Mouse (Mus musculus): ENCODE measurements at regions not wholly inside any gene's neighbourhood (a gene's known extent, or its start where the extent isn't known, plus 50 kb on each side); places are given as distances from the start of the nearest gene placed in this dataset.

DNA sequence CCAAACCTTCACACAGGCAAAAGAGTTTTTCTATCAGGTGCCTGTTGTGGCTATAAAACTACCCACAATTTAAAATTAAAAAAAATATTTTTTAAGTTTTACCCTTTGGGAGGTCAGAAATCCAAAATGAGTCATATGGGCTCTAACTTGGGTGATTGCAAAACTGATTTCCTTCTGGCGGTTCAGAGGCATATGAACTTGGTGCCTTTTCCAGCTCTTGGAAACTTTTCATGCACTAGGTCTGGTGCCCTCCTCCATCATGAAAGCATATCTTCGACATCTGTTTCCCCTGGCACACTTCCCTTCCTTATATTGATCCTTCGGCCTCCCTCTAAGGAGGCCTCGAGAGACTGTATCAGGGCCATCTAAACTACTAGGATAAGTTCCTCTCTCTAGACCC lies 168.8 kb downstream of the Gm45692 start:
- no peak for ATAC-seq

DNA sequence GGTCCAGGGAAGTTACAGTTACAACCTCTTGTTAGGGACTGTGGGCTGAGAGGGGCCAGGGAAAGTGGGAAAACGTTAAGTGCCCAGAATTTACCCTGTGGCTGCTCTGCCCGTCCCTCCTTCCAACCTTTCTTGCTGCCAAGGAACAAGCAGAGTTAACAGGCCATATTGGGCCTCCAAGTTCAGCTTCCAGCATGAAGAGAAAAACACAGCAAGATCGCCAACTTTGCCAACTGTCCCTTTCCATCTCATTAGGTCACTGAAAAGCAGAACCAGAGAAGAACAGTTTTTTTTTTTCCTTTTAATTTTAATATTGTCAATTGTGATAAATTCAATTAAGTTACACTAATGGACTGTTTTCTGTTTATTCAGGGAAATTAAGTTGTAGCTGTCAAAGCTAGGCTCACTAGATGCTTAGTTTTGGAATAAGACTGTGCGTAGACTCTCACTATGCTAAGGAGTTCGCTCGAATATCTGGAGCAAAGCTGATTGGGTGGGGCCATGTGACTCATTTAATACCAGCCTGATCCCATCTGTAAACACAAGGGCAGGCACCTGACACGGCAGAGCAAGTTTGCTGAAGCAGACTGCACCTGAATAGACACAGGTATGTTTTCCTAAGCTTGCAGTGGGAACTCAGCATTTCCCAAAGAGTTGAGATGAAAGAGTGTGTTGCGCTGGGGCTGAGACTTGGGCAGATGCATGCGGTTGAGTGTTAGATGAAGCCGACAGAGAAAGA lies 178.9 kb downstream of the Gm45692 start:
- no peak for ATAC-seq

DNA sequence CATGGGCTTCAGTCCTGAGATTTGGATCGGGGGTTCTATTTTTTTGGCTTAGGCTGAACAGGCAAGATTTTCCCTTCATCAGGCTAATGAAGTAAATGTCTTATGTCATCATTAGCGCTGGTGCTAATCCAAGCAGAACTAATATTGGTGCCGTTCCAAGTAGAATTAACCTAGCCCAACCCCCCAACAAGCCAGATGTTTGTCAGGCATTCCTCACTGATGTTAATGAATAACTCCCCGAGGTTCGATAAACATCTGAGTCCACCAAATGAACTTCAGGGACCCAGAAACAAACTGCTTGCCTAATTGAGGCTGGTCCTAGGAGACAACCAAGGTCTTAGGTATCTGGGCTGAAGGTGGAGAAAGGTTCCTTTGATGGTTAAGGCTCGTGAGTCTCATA lies 180.9 kb downstream of the Gm45692 start:
- no peak for ATAC-seq

DNA sequence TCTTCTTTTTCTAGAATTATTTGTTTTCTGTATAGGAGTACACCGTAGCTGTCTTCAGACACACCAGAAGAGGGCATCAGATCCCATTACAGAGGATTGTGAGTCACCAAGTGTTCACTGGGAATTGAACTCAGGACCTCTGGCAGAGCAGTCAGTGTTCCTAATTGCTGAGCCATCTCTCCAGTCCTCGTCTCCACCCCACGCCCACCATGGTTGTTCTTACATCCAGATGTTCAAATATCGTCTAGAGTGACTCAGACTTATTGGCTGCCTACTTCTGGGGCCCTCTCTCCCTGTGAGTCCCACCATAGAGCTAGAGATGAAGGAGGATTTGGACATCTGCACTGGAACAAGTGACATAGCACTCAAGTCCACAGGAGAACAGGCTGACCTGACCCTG lies 182.6 kb downstream of the Gm45692 start:
- ATAC-seq: no peak

DNA sequence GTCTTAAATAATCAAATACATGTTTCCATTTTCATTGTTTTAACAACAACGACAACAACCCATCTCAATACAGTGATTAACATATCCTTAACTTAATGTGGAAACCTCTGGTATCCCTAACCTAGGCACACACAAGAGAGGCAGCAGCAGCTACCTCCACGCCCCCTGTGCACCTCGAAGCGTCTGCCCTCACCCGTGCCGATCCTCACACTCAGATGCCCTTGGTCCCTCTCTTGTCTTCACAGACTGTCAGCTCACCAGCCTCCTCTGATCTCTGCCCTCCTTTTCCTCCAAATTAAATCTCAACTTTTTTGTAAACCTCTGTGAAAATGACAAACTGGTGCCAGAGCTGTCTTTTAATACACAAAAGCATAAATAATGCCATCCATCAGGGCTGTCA lies 185.2 kb downstream of the Gm45692 start:
- no peak for ATAC-seq

DNA sequence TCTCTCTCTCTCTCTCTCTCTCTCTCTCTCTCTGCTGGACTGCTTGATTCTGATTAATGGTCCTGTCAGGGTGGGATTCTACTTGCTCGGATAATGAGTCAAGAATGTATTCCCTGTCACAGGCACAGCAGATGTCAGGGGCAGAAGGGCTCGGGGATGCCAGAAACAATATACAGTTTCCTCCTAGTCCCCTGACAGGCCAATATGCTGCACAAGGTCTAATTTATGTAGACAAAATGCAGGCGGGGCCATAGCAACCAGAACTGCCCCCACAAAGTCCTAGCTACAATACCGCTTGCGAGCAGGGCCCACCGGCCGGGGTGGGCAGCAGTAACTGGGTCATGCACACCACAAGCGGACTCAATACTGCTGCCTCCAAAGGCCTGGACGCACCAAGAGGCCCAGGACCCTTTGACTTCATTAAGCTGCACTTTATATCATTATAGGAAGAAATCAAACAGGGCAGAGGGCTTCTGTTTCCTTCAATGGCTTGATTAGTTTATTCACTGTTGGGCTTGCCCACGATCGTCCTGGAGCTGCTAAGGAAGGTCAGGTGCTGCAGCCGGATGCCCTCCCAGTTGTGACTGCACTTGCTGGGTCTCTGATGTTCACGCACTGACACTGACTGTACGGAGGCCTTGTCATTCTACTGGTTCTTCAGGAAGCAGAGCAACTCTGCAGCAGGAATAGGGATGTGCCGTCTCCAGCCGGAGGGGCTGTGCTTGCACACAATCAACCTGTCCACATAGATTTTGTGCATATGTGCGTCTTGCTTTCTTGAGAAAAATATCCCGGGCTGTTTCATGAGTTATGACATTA lies 185.9 kb downstream of the Gm45692 start:
- ATAC-seq: no peak

DNA sequence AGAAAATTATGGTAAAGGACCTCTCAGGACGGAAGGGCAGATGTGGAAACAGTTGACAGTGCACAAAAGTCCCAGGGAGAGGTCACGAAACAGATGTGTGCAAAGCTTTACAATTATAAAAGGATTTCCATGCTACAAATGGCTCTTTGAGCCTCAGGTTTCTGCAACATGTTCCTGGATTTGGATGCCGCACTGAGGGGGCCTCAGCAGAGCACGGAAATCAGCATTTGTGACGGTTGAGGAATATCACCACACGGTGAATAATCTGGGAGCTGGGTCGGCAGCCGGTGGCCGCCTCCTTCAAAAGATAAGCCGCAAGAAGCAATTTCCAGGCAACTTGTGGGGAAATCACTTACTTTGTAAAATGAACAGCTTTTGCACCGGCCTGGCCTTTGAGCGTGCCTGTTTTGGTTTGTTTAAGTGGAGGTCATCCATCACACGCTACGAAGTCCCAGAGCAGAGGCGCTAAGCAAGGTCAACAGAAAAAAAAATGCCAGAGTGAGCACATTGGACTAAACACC lies 188.8 kb downstream of the Gm45692 start:
- no peak for ATAC-seq

DNA sequence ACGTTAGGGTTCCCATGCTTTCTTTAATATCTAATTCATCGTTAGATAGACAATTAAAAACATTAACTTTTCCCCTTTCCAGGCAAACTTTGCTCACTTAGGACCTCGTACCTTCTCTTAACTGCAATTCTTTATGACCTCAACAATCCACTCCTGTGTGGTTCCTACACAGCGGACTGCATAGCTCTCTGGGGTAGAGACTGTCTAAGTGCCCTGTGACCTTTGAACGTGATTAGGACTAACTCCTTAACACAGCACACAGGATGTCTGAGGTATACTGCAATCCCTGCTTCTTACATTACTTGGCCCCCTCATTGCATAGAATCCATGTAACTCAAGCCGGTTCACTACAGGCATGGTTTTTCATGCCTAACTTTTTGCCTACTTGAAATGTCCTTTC lies 190.4 kb downstream of the Gm45692 start:
- no peak for ATAC-seq

DNA sequence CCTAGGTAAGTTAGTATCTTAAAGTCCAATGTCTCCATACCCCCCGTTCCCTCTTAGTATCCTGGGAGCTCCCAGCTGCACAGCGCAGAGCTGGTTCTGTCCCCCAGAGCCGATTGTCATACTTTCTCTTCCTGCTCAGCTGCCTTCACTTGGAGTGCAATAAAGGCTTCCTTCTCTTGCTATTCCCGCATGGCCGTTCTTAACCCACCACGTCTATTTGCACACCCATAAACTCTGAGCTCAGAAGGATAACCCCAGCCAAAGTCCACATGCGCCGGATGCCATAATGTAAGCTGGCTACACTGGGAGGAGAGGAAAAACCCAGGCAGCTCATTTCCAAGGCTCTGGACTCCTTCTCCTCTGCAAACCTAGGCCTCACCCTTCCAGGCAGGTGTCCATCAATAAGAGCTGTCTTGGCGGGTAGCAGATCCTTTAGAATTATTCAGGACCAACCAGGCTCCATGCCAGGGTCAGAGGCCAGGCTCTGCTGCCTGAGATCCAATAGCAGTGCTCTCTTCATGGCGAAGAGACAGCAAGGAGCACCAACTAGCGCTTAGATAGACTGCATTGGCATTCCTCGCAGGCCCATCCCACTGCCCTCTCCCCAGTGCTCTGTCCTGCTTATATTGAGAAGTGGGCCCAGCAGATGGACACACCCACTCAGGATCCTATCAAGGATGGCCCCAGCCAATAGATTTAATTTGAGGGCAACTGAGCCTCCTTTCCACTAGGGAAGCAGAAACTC lies 204.4 kb downstream of the Gm45692 start:
- ATAC-seq: no peak

DNA sequence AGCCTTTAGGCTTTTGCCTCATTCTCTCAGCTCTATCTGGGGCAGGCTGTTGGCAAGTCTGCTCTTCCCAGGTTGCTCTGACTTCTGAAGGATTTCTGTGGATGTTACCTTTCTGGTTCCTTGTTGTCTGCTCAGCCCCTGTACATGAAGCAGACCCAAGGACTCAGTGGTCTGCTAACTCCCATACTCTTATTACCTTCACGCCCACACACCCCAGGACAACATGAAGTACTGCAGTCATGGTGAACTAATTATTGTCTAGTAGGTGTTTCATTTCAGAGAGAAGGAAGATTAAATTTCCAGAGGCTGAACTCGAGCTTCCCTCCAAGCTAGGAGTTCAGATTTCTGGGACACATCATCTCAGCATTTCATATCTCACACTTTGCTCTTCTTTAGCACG lies 205.3 kb downstream of the Gm45692 start:
- no peak for ATAC-seq

DNA sequence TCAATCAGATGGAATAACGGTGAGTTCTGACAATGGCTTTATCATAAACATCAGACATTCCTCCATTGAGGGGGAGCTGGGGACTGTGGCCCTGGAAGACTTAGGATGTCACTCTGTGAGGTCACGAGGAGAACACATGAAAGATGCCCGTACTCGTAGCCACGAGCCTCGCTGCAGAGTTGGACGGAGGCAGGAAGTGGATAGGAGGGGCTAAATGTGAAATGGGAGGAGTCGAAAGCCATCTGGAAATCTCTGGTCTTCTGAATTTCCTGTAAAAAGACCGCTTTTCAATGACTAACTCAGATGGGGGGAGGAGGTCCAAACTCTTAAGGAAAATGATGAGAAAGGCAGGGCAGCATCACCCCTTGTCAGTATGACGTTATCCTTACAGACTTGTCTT lies 210.5 kb downstream of the Gm45692 start:
- no peak for ATAC-seq

DNA sequence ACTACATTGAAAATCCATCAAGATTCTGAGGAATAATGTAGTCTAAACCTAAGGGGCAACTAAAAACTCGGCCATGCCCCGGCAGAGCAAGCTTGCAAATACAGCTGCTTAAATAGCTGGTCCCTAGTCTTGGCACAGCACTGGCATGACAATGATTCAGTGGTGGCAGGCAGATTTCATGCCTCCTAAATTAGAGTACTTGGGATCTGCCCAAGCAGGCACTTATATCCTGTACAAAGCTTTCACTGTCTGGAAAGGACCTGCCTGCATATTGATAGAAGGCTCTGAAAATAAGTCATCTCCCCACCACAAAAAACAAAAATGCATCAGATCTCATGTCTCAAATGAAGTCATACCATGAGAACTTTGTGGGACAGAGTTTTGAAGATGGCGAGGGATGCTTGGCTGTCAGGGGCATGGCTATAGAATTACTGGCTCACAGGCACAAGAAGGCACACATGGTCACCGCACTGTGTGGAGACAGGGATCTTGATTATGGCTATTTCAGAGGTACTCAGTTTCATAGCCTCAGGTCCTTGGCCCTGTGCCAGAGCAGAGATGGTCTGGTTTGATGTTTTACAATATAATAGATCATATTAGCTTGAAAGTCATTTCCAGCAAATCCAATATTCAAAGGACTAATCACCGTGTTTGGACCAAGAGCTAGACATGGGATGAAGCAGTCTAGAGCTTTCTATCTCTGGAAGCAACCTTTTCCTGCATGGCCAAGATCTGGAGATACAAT lies 217.7 kb downstream of the Gm45692 start:
- ATAC-seq: no peak

DNA sequence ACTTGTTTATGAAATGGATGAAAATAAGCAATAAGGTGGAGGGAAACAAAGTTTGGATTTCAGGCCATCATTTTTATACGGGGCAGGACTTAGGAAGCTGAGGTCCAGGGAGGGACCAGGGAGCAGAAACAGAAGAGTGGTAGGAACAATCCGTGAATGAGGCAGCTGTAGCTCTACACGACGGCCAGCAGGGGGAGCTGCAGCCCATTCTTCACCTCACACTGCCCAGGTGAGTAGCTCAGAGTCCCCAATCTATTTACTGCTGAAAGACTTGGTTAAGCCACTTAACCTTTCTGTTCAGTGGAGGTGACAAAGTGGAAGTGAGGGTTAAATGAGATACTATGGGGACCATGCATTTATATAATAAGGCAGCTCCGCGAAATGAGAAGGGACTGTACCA lies 225.7 kb downstream of the Gm45692 start:
- ATAC-seq: peak; percentile 32

DNA sequence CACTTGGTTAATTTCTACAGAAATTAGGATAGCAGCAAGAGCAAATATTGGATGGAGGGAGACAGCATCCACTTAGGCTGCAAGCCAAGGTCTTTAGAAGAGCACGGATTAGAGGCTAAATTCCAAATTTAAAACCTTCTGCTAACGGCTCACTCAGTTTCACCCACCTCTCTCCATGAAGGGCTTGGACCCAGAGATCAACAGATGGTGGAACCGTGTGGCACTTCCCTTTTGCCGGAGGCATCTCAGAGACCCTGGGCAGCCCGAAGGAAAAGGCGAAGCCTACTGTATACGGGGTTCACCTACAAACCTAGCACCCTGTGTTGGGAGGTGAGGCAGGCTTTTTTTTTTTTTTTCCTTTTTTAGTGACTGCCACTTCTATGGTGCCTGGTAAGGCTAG lies 229.9 kb downstream of the Gm45692 start:
- ATAC-seq: no peak

DNA sequence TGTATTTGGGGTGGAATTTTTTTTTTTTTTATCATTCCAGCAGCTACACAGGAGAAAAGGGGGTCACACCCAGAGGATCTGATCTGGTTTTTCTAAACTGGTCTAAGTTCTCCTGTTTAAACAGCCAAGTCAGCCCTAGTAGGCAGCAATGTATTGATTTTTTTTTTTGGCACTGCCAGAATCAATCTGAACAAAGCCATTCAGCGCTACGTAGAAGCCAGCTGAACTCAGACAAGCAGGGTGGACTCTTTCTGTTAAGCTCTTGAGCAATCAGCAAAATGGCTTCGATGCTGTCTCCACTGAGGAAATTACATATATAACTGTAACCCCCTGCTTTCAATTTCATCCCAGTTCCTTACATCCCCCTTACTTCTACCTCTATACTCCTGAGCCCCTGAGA lies 230.5 kb downstream of the Gm45692 start:
- no peak for ATAC-seq

DNA sequence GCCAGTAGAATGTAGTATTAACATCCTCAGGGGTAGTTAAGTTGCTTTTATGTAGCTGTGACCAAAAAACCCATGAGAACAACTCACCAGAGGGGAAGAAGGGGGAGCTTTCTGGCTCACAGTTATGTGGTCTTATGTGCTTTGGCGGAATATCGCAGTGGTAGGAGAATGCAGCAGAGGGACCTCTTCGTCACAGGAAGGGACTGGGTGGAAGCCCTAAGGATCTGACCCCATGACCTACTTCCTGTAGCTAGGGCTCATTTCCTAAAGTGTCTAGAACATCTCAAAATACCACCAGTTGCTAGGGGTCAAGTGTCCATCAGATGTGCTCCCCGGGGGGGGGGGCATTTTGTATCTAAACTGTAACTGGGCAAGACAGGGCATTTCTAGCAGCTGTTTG lies 231.3 kb downstream of the Gm45692 start:
- no peak for ATAC-seq

DNA sequence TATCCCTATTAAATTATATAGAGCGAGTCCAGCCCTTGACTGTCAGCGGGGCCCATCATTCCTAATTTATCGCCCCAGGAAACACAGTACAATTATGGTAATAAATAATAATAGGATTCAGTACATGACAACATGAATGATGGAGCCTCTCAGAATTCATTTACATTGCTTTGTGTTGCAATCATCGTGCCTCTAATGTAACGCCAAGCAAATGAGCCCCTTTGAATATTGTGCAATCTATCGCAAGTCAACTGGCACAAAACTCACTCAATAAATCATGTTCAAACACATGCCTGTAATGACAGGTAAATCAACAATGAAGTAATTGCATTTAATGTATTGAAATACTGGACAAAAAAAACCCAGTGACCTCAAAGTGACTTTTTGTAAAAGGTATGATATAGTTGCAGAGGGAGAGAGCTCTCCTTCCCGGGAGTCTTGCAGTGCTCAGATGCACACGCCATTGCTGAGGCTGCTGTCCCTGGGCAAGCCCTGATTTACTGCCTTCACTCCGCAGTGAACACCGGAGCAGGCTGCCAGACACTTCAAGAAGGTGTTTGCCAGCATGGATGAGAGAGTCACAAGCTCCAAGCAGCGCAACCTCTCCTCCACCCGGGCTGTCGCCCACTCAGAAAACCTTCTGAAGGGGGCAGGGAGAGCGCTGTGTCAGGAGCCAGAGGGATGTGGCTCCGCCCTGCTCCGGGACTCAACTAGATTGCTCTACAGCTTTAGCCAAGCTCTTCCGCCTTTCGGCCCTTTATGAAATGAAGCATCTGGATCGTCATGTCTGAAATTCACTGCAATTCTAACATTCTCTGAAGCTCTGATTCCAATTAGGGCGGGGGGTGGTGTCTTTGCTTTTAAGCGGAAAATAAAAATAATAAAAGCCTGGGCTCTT lies 232.6 kb downstream of the Gm45692 start:
- ATAC-seq: no peak

DNA sequence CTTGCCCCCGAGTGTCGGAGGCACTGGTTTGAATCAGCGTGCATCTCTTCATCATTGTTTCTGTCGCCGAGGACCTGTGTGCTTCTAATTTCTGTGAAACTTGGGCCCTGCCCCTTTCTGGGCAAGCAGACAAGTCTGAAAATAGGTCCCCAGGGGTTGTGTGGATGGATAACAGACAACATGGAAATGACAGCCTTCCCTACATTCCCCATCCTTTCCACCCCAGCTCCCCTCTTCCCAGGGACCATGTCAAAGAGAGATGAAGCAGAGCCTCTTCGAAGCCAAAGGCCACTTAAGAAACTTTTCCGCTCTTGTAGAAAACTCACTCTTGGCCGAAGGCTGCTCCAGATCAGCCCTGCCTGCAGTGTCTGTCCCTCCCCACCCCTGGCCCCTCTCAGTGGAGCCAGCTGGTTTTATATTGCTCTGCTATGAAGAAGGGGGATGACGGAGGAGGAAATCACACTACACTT lies 233.2 kb downstream of the Gm45692 start:
- ATAC-seq: no peak

DNA sequence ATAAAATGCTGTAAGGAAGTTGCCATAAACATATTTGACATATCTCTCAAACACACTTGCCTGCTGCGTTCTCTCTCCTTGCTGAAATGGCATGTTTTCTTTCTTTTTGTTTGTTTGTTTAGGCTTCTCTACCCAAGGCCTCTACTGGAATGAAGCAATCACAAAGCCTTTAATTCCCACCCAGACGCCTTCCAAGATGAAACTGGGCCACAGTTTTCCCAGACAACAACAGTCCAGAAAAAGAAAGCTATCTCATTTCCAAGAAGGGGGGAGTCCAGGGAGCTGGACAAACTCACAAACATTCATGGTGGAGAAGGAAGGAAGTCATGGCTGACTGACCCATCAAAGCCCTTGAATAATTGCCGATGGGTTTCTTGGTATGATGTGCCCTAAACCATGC lies 234.1 kb downstream of the Gm45692 start:
- no peak for ATAC-seq

DNA sequence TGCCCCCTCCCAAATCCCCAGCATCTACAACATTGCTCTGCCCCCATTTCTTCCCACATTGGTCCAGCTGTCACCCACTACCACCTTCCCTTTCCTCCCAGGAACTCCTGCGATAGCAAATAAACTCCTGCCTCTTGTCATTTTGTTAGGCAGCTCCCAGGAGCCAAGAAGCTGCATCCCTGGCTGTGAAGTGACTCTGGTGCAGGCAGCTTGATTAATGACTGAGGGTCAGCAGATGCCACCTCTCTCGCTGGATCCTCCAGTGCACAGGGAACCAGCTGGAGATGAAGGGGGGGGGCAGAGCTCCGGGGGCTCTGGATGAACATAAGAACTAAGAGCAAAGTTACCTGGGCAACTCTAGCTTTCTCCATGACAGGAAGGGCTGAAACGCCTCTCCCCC lies 235.2 kb downstream of the Gm45692 start:
- ATAC-seq: no peak

DNA sequence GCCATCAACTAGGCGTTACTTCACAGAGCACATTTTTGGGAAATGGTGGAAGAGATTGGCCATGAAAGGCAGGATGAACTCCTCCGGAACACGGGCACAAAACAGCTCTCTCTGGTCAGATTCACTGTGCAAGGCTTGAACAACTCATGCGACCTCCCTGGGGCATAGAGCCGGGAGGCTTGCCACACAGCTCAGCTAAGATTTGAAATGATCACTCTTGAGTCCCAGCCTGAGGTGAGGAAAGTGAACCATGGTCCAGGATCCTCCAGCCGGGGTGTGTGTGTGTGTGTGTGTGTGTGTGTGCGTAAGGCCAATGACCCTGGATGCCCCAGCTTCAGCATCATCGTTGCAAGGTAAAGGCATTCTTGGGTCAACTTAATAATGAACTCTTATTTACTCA lies 237.5 kb downstream of the Gm45692 start:
- ATAC-seq: no peak
